Mouse (Mus musculus): ENCODE results near the gene Rfx4. TPM values are rescaled to one million over a fixed set of nuclear protein-coding genes. Genes with fewer than 3 reads are reported as not detected.
A peak's percentile ranks its signal among the peaks of the same experiment; 100 is the strongest.

Rfx4 gene
- polyA plus RNA-seq (2015; fragmentation: Nextera tagmentation; extraction: Ambion mirVana) = 0.06 TPM in 1 of 2 replicates, not detected in the other

DNA sequence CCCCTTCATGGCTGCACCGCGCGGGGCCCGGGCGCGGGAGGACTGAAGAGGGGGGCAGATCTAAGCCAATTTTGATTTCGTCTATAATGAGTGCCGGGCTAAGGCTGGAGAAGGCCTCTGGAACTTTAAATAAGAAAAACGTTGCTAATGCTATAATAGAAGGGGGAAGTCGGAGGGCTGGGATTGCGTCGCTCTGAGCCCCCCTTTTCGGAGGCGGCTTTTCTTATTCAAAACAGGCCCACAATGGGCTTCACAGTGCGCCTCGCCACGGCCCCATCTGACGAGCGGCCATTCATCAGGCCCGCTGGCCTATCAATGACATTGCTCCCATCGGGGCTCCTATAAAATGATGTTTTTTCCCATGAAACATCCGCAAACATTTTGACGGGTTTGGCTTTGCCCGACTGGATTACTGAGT, at the start of gene Rfx4:
TSS of gene Rfx4 (plus strand) at position 277 of the 418 bp plus-strand sequence.
- Histone ChIP-seq H3K9ac (ENCODE audit: low read length) (no peak within 1 kb of the TSS), H3K4me2 (ENCODE audit: low read depth, low read length) (peak within 1 kb of the TSS; percentile 53), H3K27ac (ENCODE audit: low read length) (no peak within 1 kb of the TSS), H3K4me3 (ENCODE audit: low read length) (peak within 1 kb of the TSS; percentile 38), H3K4me1 (replicated peaks; ENCODE audit: control insufficient read depth, insufficient read depth, low read length) (peaks cover 20% of the 10 kb centered on the region), H3K36me3 (ENCODE audit: control insufficient read depth, insufficient read depth, low read length) (no peaks in the 10 kb centered on the region), H3K9me3 (ENCODE audit: control insufficient read depth, low read length) (no peaks in the 10 kb centered on the region), H3K27me3 (ENCODE audit: control insufficient read depth, insufficient read depth, low read depth, low read length) (peaks cover 88% of the 10 kb centered on the region)
- no peak for ATAC-seq (ENCODE audit: low read depth)
- 2% methylated on average over 24 of the region's 24 CpGs for WGBS

DNA sequence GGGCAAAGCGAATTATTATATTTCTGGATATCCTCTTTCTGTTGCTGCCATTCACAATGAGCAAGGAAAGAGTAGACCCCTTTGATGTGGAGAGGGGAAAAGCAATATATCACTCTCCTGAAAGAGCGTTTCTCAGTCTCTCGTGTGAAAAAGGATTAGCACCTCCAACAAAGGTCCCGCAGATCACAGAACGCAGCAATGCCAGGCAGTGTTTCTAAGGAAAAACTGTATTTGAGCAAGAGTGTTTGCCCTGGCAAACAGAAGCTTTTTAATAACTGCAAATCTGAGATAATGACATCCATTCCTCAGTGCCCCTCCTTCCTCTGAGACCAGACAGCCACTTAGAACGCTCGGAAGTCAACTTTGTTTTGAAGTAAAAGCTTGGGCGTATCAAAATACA, 49.3 kb upstream of the Rfx4 start:
- Histone ChIP-seq H3K4me1 (replicated peaks; ENCODE audit: control insufficient read depth, insufficient read depth, low read length) (peaks cover 20% of the 10 kb centered on the region), H3K4me3 (ENCODE audit: low read length) (no peak overlapping the region), H3K9me3 (ENCODE audit: control insufficient read depth, low read length) (no peaks in the 10 kb centered on the region), H3K27me3 (ENCODE audit: control insufficient read depth, insufficient read depth, low read depth, low read length) (no peaks in the 10 kb centered on the region), H3K27ac (ENCODE audit: low read length) (peak overlapping the region; percentile 36), H3K4me2 (ENCODE audit: low read depth, low read length) (peak overlapping the region; percentile 12; the same call in 1 of the 2 replicates), H3K9ac (ENCODE audit: low read length) (no peak overlapping the region), H3K36me3 (ENCODE audit: control insufficient read depth, insufficient read depth, low read length) (no peaks in the 10 kb centered on the region; the same call in none of the 2 replicates)
- WGBS = 26% methylated on average over 8 of the region's 8 CpGs
- ATAC-seq (ENCODE audit: low read depth) = no peak

DNA sequence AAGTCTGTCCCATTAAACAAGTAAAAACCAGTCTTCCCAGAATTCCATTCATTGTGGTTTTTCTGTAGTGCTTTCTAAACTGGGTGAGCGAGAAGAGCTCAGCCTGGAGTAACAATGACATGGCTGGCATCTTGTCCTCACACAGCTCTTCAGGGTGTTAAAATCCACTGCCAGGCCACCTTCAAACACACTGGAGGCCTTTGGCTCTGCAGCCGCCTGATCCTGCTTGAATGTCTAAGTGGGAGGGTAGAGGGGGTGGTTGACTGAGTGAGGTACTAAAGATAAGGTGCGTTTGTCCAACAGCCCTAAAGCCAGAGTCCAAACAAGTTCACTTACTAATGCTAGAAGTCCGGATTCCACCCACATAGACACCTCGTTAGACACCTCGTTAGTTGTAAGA, 48.6 kb upstream of the Rfx4 start:
- no peaks in the 10 kb centered on the region; the same call in 1 of the 2 replicates for H3K36me3 ChIP-seq (ENCODE audit: control insufficient read depth, insufficient read depth, low read length)
- H3K4me3 ChIP-seq (ENCODE audit: low read length) = no peak overlapping the region
- peak overlapping the region; percentile 52 for H3K27ac ChIP-seq (ENCODE audit: low read length)
- peak; percentile 55 for ATAC-seq (ENCODE audit: low read depth)
- no peaks in the 10 kb centered on the region for H3K9me3 ChIP-seq (ENCODE audit: control insufficient read depth, low read length)
- WGBS = 37% methylated on average over 6 of the region's 6 CpGs
- peaks cover 21% of the 10 kb centered on the region for H3K4me1 ChIP-seq (replicated peaks; ENCODE audit: control insufficient read depth, insufficient read depth, low read length)
- no peak overlapping the region for H3K9ac ChIP-seq (ENCODE audit: low read length)
- no peaks in the 10 kb centered on the region for H3K27me3 ChIP-seq (ENCODE audit: control insufficient read depth, insufficient read depth, low read depth, low read length)
- no peak overlapping the region for H3K4me2 ChIP-seq (ENCODE audit: low read depth, low read length)

- no peak overlapping the region for H3K27ac ChIP-seq (ENCODE audit: low read length)
- H3K4me3 ChIP-seq (ENCODE audit: low read length) = no peak overlapping the region
- WGBS = 64% methylated on average over 14 of the region's 14 CpGs
- H3K27me3 ChIP-seq (ENCODE audit: control insufficient read depth, insufficient read depth, low read depth, low read length) = no peaks in the 10 kb centered on the region
- no peak overlapping the region for H3K4me2 ChIP-seq (ENCODE audit: low read depth, low read length)
- no peak overlapping the region for H3K9ac ChIP-seq (ENCODE audit: low read length)
- peaks cover 23% of the 10 kb centered on the region for H3K4me1 ChIP-seq (replicated peaks; ENCODE audit: control insufficient read depth, insufficient read depth, low read length)
- H3K36me3 ChIP-seq (ENCODE audit: control insufficient read depth, insufficient read depth, low read length) = no peaks in the 10 kb centered on the region; the same call in 1 of the 2 replicates
- H3K9me3 ChIP-seq (ENCODE audit: control insufficient read depth, low read length) = no peaks in the 10 kb centered on the region
- ATAC-seq (ENCODE audit: low read depth) = no peak
Measured at GRCm38 (mm10) chr10:84707752-84708530, 47.9 kb upstream of the Rfx4 start.

DNA sequence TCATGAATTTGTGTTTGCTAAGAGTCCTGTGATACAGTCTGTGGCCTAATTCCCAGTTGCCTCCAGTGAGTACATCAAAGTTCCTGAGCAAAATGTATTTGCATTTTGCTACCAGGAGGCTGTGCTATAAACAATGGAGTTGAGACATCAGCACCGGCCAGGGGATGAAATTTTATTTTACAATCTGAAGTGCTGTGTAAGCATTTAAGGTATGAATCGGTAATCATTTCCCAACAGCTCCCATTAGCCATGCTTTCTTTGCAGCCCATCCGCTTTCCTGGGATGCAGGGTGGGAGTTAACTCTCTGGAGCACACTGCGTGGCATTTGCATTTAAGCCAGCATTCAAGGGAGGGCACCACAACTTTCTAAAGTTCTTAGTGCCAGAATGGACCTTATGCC, 45.7 kb upstream of the Rfx4 start:
- Histone ChIP-seq H3K27me3 (ENCODE audit: control insufficient read depth, insufficient read depth, low read depth, low read length) (no peaks in the 10 kb centered on the region; the same call in 1 of the 2 replicates), H3K9ac (ENCODE audit: low read length) (no peak overlapping the region), H3K4me3 (ENCODE audit: low read length) (no peak overlapping the region), H3K27ac (ENCODE audit: low read length) (no peak overlapping the region), H3K36me3 (ENCODE audit: control insufficient read depth, insufficient read depth, low read length) (peaks cover 3% of the 10 kb centered on the region; the same call in 1 of the 2 replicates), H3K4me2 (ENCODE audit: low read depth, low read length) (no peak overlapping the region), H3K4me1 (replicated peaks; ENCODE audit: control insufficient read depth, insufficient read depth, low read length) (peaks cover 29% of the 10 kb centered on the region), H3K9me3 (ENCODE audit: control insufficient read depth, low read length) (no peaks in the 10 kb centered on the region)
- no peak for ATAC-seq (ENCODE audit: low read depth)
- 37% methylated on average over 4 of the region's 4 CpGs for WGBS

- Histone ChIP-seq H3K9me3 (ENCODE audit: control insufficient read depth, low read length) (no peaks in the 10 kb centered on the region), H3K27ac (ENCODE audit: low read length) (no peak overlapping the region)
- no peak for ATAC-seq (ENCODE audit: low read depth)
Measured at GRCm38 (mm10) chr10:84710827-84711226, 45.0 kb upstream of the Rfx4 start.

GRCm38 (mm10) chr10:84711479-84711878, 44.4 kb upstream of the Rfx4 start:
- WGBS = 82% methylated on average over 8 of the region's 8 CpGs
- Histone ChIP-seq H3K27me3 (ENCODE audit: control insufficient read depth, insufficient read depth, low read depth, low read length) (no peaks in the 10 kb centered on the region; the same call in 1 of the 2 replicates), H3K9me3 (ENCODE audit: control insufficient read depth, low read length) (no peaks in the 10 kb centered on the region), H3K4me3 (ENCODE audit: low read length) (no peak overlapping the region), H3K27ac (ENCODE audit: low read length) (peak overlapping the region; percentile 47), H3K36me3 (ENCODE audit: control insufficient read depth, insufficient read depth, low read length) (peaks cover 8% of the 10 kb centered on the region), H3K9ac (ENCODE audit: low read length) (no peak overlapping the region), H3K4me1 (replicated peaks; ENCODE audit: control insufficient read depth, insufficient read depth, low read length) (peaks cover 24% of the 10 kb centered on the region), H3K4me2 (ENCODE audit: low read depth, low read length) (no peak overlapping the region)
- no peak for ATAC-seq (ENCODE audit: low read depth)

More at GRCm38 (mm10) chr10:84710827-84711226, 45.0 kb upstream of the Rfx4 start:
- WGBS = 42% methylated on average over 4 of the region's 4 CpGs
- Histone ChIP-seq H3K9ac (ENCODE audit: low read length) (no peak overlapping the region), H3K4me3 (ENCODE audit: low read length) (no peak overlapping the region), H3K27me3 (ENCODE audit: control insufficient read depth, insufficient read depth, low read depth, low read length) (no peaks in the 10 kb centered on the region; the same call in 1 of the 2 replicates), H3K36me3 (ENCODE audit: control insufficient read depth, insufficient read depth, low read length) (peaks cover 5% of the 10 kb centered on the region), H3K4me1 (replicated peaks; ENCODE audit: control insufficient read depth, insufficient read depth, low read length) (peaks cover 29% of the 10 kb centered on the region), H3K4me2 (ENCODE audit: low read depth, low read length) (no peak overlapping the region)

- Histone ChIP-seq H3K27ac (ENCODE audit: low read length) (peak overlapping the region; percentile 56), H3K4me1 (replicated peaks; ENCODE audit: control insufficient read depth, insufficient read depth, low read length) (peaks cover 21% of the 10 kb centered on the region), H3K9me3 (ENCODE audit: control insufficient read depth, low read length) (no peaks in the 10 kb centered on the region), H3K27me3 (ENCODE audit: control insufficient read depth, insufficient read depth, low read depth, low read length) (no peaks in the 10 kb centered on the region; the same call in 1 of the 2 replicates), H3K9ac (ENCODE audit: low read length) (no peak overlapping the region), H3K4me3 (ENCODE audit: low read length) (no peak overlapping the region), H3K36me3 (ENCODE audit: control insufficient read depth, insufficient read depth, low read length) (peaks cover 8% of the 10 kb centered on the region), H3K4me2 (ENCODE audit: low read depth, low read length) (no peak overlapping the region)
- ATAC-seq (ENCODE audit: low read depth) = no peak; the same call in 1 of the 2 replicates
- 50% methylated on average over 5 of the region's 5 CpGs for WGBS
Measured at GRCm38 (mm10) chr10:84711940-84712339, 43.9 kb upstream of the Rfx4 start.

DNA sequence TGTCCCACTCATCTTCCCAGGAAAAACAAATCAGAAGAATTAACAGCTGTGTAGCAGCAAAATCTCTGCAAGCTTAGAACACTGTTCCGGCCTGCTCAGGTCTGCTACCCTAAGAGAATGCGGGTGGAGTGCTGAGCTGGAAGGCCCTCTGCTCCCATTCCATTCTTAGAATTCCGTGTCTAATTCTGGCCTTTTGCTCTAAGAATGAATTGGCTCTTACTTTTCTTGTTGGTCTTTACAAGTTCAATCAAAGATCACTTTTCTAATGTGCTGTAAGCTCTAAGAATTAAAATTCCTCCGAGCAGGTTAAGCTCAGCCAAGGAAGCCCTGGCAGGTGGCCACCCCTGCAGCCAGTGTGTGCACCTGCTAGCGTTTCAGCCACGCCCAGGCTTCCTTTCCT, 43.3 kb upstream of the Rfx4 start:
- no peaks in the 10 kb centered on the region; the same call in 1 of the 2 replicates for H3K27me3 ChIP-seq (ENCODE audit: control insufficient read depth, insufficient read depth, low read depth, low read length)
- no peak overlapping the region for H3K9ac ChIP-seq (ENCODE audit: low read length)
- WGBS = 55% methylated on average over 6 of the region's 6 CpGs
- H3K9me3 ChIP-seq (ENCODE audit: control insufficient read depth, low read length) = no peaks in the 10 kb centered on the region
- peaks cover 16% of the 10 kb centered on the region for H3K4me1 ChIP-seq (replicated peaks; ENCODE audit: control insufficient read depth, insufficient read depth, low read length)
- H3K4me3 ChIP-seq (ENCODE audit: low read length) = no peak overlapping the region
- H3K27ac ChIP-seq (ENCODE audit: low read length) = peak overlapping the region; percentile 56
- H3K36me3 ChIP-seq (ENCODE audit: control insufficient read depth, insufficient read depth, low read length) = peaks cover 8% of the 10 kb centered on the region
- ATAC-seq (ENCODE audit: low read depth) = no peak
- no peak overlapping the region for H3K4me2 ChIP-seq (ENCODE audit: low read depth, low read length)
